Mouse (Mus musculus): ENCODE results near the gene Scarb1. TPM values are rescaled to one million over a fixed set of nuclear protein-coding genes. Genes with fewer than 3 reads are reported as not detected.
A peak's percentile ranks its signal among the peaks of the same experiment; 100 is the strongest.

The Scarb1 gene
- total RNA-seq, 2 experiments from 2014 or later = 58.9 to 59.6 TPM

DNA sequence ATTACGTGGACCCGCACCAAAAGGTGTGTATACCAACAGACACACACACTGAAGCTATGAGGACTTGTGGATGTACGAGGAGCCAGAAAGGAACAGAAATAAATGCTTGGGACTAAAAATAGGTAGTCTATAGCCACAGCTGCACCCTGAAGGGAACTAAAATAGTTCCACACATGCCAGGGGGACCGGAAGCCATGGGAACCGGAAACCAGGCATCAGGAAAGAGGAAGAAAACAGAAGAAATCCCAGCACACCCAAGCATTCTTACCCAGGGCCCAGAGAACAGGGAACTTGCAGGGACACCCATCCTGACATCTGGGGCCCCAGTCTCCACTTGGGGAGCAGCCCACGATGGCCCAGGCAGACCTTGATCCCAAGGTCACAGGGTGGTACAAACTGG lies 7.9 kb downstream of the Scarb1 start:
- peak; percentile 53 for ATAC-seq (replicated peaks; ENCODE audit: poor library complexity)

GRCm38 (mm10) chr5:125332333-125332732 lies 8.6 kb downstream of the Scarb1 start:
- ATAC-seq (replicated peaks; ENCODE audit: poor library complexity) = no peak

DNA sequence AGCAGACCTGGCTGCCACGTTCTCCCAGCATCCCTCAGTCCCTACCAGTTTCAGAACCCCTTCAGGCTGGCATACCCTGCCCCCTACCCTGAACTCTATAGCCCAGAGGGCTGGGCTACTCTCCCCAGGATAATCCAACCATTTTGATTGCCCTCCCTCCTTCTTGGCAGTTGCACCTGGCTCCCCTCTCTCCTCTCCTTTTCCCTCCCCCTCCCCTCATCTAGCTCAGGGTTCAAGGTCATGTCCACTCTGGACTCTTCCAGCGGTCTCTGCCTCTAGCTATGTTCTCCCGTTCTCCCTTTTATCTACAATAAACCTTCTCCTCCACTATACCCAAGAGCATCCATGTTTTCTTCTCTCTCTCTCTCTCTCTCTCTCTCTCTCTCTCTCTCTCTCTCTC lies 9.1 kb downstream of the Scarb1 start:
- ATAC-seq (replicated peaks; ENCODE audit: poor library complexity) = no peak

- no peak for ATAC-seq (replicated peaks; ENCODE audit: poor library complexity)
These were observed 9.8 kb downstream of the Scarb1 start for GRCm38 (mm10) chr5:125331094-125331493.

- no peak for ATAC-seq (replicated peaks; ENCODE audit: poor library complexity)
These were observed 10.2 kb downstream of the Scarb1 start for GRCm38 (mm10) chr5:125330656-125331055.

DNA sequence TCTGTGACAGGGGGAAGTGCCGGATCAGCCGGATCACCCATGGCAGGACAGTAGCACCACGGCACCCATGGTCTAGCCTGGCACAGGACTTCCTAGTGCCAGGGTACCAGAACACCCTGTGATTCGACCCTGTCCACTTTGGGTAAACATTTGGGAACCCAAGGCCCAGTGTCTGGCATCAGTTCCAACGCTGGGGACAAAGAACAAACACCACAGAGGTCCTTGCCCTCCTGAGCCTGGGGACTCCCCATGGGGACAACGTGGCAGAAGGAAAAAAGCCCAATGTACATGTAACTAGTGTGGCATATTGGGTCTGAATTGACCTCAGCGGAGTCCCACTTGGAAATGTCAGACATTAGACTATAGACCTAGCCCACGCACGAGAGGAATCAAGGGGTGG lies 10.7 kb downstream of the Scarb1 start:
- no peak for ATAC-seq (replicated peaks; ENCODE audit: poor library complexity)

GRCm38 (mm10) chr5:125327596-125328385 lies 13.1 kb downstream of the Scarb1 start:
- ATAC-seq (replicated peaks; ENCODE audit: poor library complexity) = 0 out of 2 replicates have a peak, but pooled peaks have one; percentile 8

GRCm38 (mm10) chr5:125326351-125326750 lies 14.5 kb downstream of the Scarb1 start:
- peak; percentile 21; the same call in 1 of the 2 replicates for ATAC-seq (replicated peaks; ENCODE audit: poor library complexity)

DNA sequence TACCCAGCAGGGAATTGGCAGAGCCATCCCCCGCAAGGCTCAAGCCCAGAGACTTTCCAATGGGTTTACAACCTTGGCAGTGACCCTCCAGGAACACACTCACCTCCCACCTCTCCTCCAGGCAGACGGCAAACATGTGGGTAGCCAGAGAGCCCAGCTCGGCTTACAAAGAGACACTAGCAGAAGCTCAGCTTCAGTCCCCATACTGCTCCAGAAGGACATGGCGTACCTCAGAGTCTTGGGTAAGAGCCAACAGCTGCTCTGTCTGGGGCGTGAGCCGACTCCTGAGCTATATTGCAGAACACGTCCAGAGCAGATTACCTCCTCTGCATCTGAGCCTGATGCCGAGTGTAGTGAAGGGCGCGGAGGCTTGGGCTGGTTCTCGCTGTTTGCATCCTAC lies 15.0 kb downstream of the Scarb1 start:
- ATAC-seq (replicated peaks; ENCODE audit: poor library complexity) = peak; percentile 45

- ATAC-seq (replicated peaks; ENCODE audit: poor library complexity) = no peak
These were observed 15.6 kb downstream of the Scarb1 start for GRCm38 (mm10) chr5:125325285-125325684.

DNA sequence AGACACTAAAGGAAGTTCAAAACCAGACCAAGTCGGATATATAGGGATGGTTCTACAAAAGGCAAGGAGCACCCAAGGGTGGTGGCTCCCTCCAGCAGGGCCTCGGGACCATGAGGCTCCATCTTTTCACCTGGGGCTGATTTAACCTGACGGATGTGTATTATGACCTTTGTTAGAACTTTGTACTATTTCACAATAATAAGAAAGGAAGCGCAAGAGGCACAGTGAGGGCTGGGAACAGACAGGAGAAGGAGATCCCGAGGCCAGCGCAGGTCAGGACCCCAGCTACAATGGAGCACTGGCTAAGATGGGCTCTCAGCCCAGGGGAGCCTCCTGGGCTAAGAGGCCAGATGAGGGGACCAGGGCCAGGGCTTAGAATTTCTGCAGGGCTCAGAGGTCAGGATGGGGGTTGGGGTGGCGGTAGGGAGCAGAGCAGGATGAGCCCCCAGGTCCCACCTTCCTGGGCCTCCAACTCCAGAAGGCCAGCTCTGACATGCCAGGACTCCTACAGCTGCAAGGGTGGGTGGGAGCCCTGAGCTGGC lies 16.9 kb downstream of the Scarb1 start:
- ATAC-seq (replicated peaks; ENCODE audit: poor library complexity) = no peak

DNA sequence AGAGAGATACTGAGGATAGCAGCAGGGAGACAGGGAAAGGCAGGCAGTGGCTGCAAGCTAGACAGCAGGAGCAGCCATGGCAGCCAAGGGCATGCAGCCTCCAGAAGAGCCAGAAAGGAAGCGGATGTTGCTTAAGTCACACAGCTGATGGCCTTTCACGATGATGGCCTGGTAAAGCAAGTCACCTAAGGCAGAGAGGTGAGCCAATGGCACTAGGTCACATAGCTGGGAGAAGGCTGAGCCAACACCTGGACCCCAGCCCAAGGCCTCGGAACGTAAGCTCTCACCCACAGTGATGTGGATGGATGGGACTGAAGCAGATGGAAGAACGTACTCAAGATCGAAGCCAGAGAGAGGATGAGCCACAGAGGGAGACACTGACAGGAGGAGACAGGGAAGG lies 17.8 kb downstream of the Scarb1 start:
- no peak for ATAC-seq (replicated peaks; ENCODE audit: poor library complexity)

DNA sequence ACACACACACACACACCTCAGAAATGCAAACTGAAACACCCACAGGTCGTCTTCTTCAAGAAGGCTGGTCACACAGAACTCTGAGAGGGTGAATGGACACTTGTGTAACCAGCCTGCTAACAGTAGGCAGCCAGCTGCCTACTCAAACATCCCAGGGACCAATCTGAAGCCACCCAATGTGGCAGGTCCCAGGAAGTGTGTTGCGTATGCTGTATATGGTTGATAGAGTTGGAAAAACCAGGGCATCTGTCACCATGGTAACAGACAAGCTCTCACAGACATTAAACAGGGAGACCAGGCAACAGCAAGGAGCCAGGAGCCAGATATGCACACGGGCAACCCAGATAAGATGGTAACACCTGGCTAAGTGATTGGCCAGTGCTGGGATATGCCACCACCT lies 19.1 kb downstream of the Scarb1 start:
- peak; percentile 26; the same call in 1 of the 2 replicates for ATAC-seq (replicated peaks; ENCODE audit: poor library complexity)

GRCm38 (mm10) chr5:125319057-125319800 lies 21.7 kb downstream of the Scarb1 start:
- no peak for ATAC-seq (replicated peaks; ENCODE audit: poor library complexity)

DNA sequence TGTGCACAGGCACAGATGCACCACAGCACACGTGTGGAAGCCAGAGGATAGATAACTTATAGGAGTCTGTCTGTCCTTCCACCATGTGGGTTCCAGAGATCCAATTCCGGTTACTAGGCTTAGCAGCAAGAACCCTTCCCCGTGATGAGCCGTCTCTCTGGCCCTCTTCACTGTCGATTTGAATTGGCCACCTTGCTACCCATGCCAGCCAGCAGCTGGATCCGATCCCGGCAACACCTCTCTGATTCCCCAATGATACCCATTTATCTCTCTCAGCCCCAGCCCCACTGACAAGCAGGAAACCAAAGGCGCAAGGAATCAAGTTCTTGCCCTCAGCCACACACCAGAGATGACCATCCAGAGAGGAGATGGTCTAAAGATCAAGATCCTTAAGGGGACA lies 22.9 kb downstream of the Scarb1 start:
- no peak for ATAC-seq (replicated peaks; ENCODE audit: poor library complexity)

- ATAC-seq (replicated peaks; ENCODE audit: poor library complexity) = no peak
These were observed 23.6 kb downstream of the Scarb1 start for GRCm38 (mm10) chr5:125317296-125317695.

GRCm38 (mm10) chr5:125316771-125317170 lies 24.1 kb downstream of the Scarb1 start:
- no peak for ATAC-seq (replicated peaks; ENCODE audit: poor library complexity)

GRCm38 (mm10) chr5:125315110-125315509 lies 25.8 kb downstream of the Scarb1 start:
- peak; percentile 62 for ATAC-seq (replicated peaks; ENCODE audit: poor library complexity)

DNA sequence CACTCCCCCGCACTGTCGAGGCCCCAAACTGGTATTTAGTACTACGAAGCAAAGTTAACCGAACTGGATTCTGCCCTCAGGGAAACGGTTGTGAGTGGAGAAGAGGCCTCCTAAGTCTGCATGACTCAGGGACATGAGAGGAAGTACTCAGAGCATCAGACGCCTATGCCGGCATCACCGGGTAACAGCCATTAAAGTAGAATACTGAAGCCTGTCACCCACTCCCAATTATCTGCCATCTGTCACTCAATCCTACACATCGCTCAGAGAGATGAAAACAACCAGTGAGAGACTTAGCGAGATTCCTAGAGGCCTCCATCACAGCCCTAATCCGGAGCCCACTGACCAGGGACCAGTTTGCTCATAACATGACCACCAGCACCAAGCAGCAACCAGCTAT lies 26.9 kb downstream of the Scarb1 start:
- ATAC-seq (replicated peaks; ENCODE audit: poor library complexity) = no peak

- ATAC-seq (replicated peaks; ENCODE audit: poor library complexity) = peak; percentile 47
These were observed 27.8 kb downstream of the Scarb1 start for GRCm38 (mm10) chr5:125312970-125313597.

- no peak for ATAC-seq (replicated peaks; ENCODE audit: poor library complexity)
These were observed 29.9 kb downstream of the Scarb1 start for GRCm38 (mm10) chr5:125310986-125311385.
